Mouse (Mus musculus): ENCODE data around the gene Msi2.

GRCm38 (mm10) chr11:88648407-88648806 is 69.9 kb downstream of the Msi2 start:
- TF ChIP-seq CTCF (IDR thresholded peaks at IDR 0.05; ENCODE audit: insufficient read depth, low read depth, low read length) = no peak
- no peak for TF ChIP-seq POLR2A (IDR thresholded peaks at IDR 0.05; ENCODE audit: insufficient read depth, low read depth, low read length)

Measured in olfactory bulb, adult 2 months (tissue).